Mouse (Mus musculus): ENCODE data around the gene Itgb7. TPM values are rescaled to one million over a fixed set of nuclear protein-coding genes. Genes with fewer than 3 reads are reported as not detected.
A peak's percentile ranks its signal among the peaks of the same experiment; 100 is the strongest.

The Itgb7 gene
- polyA plus RNA-seq, 1 experiment from 2014 or later = 3.0 TPM

DNA sequence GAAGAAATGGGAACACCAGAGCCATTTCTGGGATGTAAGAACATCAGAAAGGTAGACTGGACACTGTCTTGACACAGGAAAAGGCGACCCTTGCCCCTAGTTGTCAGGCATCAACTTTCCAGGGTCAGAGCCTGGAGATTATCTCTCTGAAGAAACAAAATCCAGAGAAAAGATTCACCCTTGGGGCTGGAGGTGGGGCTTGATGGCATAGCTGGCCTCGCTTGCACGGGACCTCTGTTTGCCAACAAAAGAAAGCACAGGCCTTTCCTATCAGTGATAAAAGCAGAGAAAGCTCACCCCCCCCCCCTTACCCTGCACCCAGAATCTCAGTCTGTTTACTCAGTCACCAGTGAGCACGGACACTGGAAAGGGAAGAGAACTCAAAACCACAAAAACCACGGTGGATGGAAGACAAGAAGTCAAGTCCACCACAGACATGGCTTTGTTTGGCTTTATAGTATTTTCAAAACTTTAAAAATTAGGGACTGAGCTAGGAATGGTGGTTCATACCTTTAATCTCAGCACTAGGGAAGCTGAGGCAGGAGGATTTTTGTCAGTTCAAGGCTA, 38.8 kb downstream of the Itgb7 start:
- WGBS = 37% methylated on average over 5 of the region's 5 CpGs
- Histone ChIP-seq H3K27me3 (ENCODE audit: control insufficient read depth, insufficient read depth, low read depth, low read length) (no peaks in the 10 kb centered on the region), H3K9ac (ENCODE audit: low read length) (no peak overlapping the region), H3K36me3 (ENCODE audit: control insufficient read depth, insufficient read depth, low read length) (no peaks in the 10 kb centered on the region), H3K4me2 (ENCODE audit: low read depth, low read length) (no peak overlapping the region), H3K27ac (ENCODE audit: low read length) (no peak overlapping the region), H3K4me1 (replicated peaks; ENCODE audit: control insufficient read depth, insufficient read depth, low read length) (peaks cover 8% of the 10 kb centered on the region), H3K4me3 (ENCODE audit: low read length) (no peak overlapping the region), H3K9me3 (ENCODE audit: control insufficient read depth, low read length) (no peaks in the 10 kb centered on the region)
- ATAC-seq (ENCODE audit: low read depth) = no peak

DNA sequence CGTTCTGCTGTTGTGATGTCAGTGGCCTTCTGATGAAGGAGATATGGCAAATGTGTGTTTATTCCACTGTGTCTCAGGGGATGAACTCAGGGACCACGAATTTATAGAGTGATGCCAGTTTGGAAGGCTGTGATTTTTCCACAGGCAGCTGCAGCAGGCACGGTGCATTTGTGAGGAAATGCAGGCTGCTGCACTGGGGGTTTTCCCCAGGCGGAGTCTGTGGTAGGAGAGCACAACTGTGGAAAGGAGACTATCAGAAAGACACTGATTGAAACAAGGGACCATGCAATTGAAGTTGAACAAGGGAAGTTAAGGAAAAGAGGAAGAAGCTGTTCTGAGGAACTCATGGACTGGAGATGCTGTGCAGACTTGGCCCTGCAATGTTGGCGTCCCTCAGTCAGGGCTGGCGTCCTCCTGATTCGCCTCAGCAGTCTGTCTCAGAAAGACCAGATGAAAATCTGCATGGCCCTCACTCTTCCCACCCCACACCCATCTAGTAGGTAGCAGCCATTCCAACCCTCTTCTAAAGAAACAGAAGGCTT, 39.4 kb downstream of the Itgb7 start:
- Histone ChIP-seq H3K27ac (ENCODE audit: low read length) (no peak overlapping the region), H3K36me3 (ENCODE audit: control insufficient read depth, insufficient read depth, low read length) (no peaks in the 10 kb centered on the region), H3K9ac (ENCODE audit: low read length) (no peak overlapping the region), H3K9me3 (ENCODE audit: control insufficient read depth, low read length) (no peaks in the 10 kb centered on the region), H3K4me2 (ENCODE audit: low read depth, low read length) (no peak overlapping the region), H3K4me1 (replicated peaks; ENCODE audit: control insufficient read depth, insufficient read depth, low read length) (peaks cover 13% of the 10 kb centered on the region), H3K4me3 (ENCODE audit: low read length) (no peak overlapping the region), H3K27me3 (ENCODE audit: control insufficient read depth, insufficient read depth, low read depth, low read length) (no peaks in the 10 kb centered on the region)
- WGBS = 48% methylated on average over 7 of the region's 7 CpGs
- no peak for ATAC-seq (ENCODE audit: low read depth)

GRCm38 (mm10) chr15:102191699-102192098, 40.0 kb downstream of the Itgb7 start:
- ATAC-seq (ENCODE audit: low read depth) = no peak
- H3K4me2 ChIP-seq (ENCODE audit: low read depth, low read length) = no peak overlapping the region
- no peak overlapping the region for H3K4me3 ChIP-seq (ENCODE audit: low read length)
- no peak overlapping the region for H3K9ac ChIP-seq (ENCODE audit: low read length)
- no peak overlapping the region for H3K27ac ChIP-seq (ENCODE audit: low read length)
- no peaks in the 10 kb centered on the region for H3K9me3 ChIP-seq (ENCODE audit: control insufficient read depth, low read length)
- no peaks in the 10 kb centered on the region for H3K27me3 ChIP-seq (ENCODE audit: control insufficient read depth, insufficient read depth, low read depth, low read length)
- 34% methylated on average over 7 of the region's 7 CpGs for WGBS
- H3K4me1 ChIP-seq (replicated peaks; ENCODE audit: control insufficient read depth, insufficient read depth, low read length) = peaks cover 15% of the 10 kb centered on the region
- H3K36me3 ChIP-seq (ENCODE audit: control insufficient read depth, insufficient read depth, low read length) = no peaks in the 10 kb centered on the region

- H3K9me3 ChIP-seq (ENCODE audit: control insufficient read depth, low read length) = no peaks in the 10 kb centered on the region
- peaks cover 15% of the 10 kb centered on the region for H3K4me1 ChIP-seq (replicated peaks; ENCODE audit: control insufficient read depth, insufficient read depth, low read length)
- H3K4me3 ChIP-seq (ENCODE audit: low read length) = no peak overlapping the region
- 56% methylated on average over 6 of the region's 6 CpGs for WGBS
- peak overlapping the region; percentile 21; the same call in 1 of the 2 replicates for H3K27ac ChIP-seq (ENCODE audit: low read length)
- H3K4me2 ChIP-seq (ENCODE audit: low read depth, low read length) = no peak overlapping the region
- H3K27me3 ChIP-seq (ENCODE audit: control insufficient read depth, insufficient read depth, low read depth, low read length) = no peaks in the 10 kb centered on the region
- no peak overlapping the region for H3K9ac ChIP-seq (ENCODE audit: low read length)
- ATAC-seq (ENCODE audit: low read depth) = no peak; the same call in 1 of the 2 replicates
- peaks cover 7% of the 10 kb centered on the region; the same call in 1 of the 2 replicates for H3K36me3 ChIP-seq (ENCODE audit: control insufficient read depth, insufficient read depth, low read length)
Observed at GRCm38 (mm10) chr15:102188883-102189282, 42.9 kb downstream of the Itgb7 start.

GRCm38 (mm10) chr15:102188096-102188495, 43.6 kb downstream of the Itgb7 start:
- peak overlapping the region; percentile 59 for H3K27ac ChIP-seq (ENCODE audit: low read length)

GRCm38 (mm10) chr15:102186239-102186638, 45.5 kb downstream of the Itgb7 start:
- WGBS = 61% methylated on average over 11 of the region's 11 CpGs
- peaks cover 15% of the 10 kb centered on the region for H3K4me1 ChIP-seq (replicated peaks; ENCODE audit: control insufficient read depth, insufficient read depth, low read length)
- H3K4me3 ChIP-seq (ENCODE audit: low read length) = no peak overlapping the region
- no peaks in the 10 kb centered on the region for H3K27me3 ChIP-seq (ENCODE audit: control insufficient read depth, insufficient read depth, low read depth, low read length)
- H3K27ac ChIP-seq (ENCODE audit: low read length) = no peak overlapping the region
- H3K9me3 ChIP-seq (ENCODE audit: control insufficient read depth, low read length) = no peaks in the 10 kb centered on the region
- H3K9ac ChIP-seq (ENCODE audit: low read length) = no peak overlapping the region
- no peak for ATAC-seq (ENCODE audit: low read depth)
- H3K4me2 ChIP-seq (ENCODE audit: low read depth, low read length) = no peak overlapping the region
- peaks cover 7% of the 10 kb centered on the region; the same call in 1 of the 2 replicates for H3K36me3 ChIP-seq (ENCODE audit: control insufficient read depth, insufficient read depth, low read length)

More at GRCm38 (mm10) chr15:102188096-102188495, 43.6 kb downstream of the Itgb7 start:
- Histone ChIP-seq H3K9me3 (ENCODE audit: control insufficient read depth, low read length) (no peaks in the 10 kb centered on the region), H3K27me3 (ENCODE audit: control insufficient read depth, insufficient read depth, low read depth, low read length) (no peaks in the 10 kb centered on the region), H3K36me3 (ENCODE audit: control insufficient read depth, insufficient read depth, low read length) (peaks cover 7% of the 10 kb centered on the region; the same call in 1 of the 2 replicates), H3K4me1 (replicated peaks; ENCODE audit: control insufficient read depth, insufficient read depth, low read length) (peaks cover 15% of the 10 kb centered on the region), H3K4me2 (ENCODE audit: low read depth, low read length) (no peak overlapping the region), H3K4me3 (ENCODE audit: low read length) (no peak overlapping the region), H3K9ac (ENCODE audit: low read length) (no peak overlapping the region)
- 33% methylated on average over 10 of the region's 10 CpGs for WGBS
- peak; percentile 88 for ATAC-seq (ENCODE audit: low read depth)

- H3K27me3 ChIP-seq (ENCODE audit: control insufficient read depth, insufficient read depth, low read depth, low read length) = no peaks in the 10 kb centered on the region
- WGBS = 72% methylated on average over 3 of the region's 3 CpGs
- no peak overlapping the region for H3K27ac ChIP-seq (ENCODE audit: low read length)
- ATAC-seq (ENCODE audit: low read depth) = no peak
- peaks cover 8% of the 10 kb centered on the region; the same call in 1 of the 2 replicates for H3K4me1 ChIP-seq (replicated peaks; ENCODE audit: control insufficient read depth, insufficient read depth, low read length)
- H3K9me3 ChIP-seq (ENCODE audit: control insufficient read depth, low read length) = no peaks in the 10 kb centered on the region
- H3K4me3 ChIP-seq (ENCODE audit: low read length) = no peak overlapping the region
- H3K9ac ChIP-seq (ENCODE audit: low read length) = no peak overlapping the region
- H3K4me2 ChIP-seq (ENCODE audit: low read depth, low read length) = no peak overlapping the region
- H3K36me3 ChIP-seq (ENCODE audit: control insufficient read depth, insufficient read depth, low read length) = peaks cover 10% of the 10 kb centered on the region
Observed at GRCm38 (mm10) chr15:102183076-102183475, 48.7 kb downstream of the Itgb7 start.

- no peak overlapping the region for H3K27ac ChIP-seq (ENCODE audit: low read length)
- 83% methylated on average over 14 of the region's 14 CpGs for WGBS
- no peaks in the 10 kb centered on the region for H3K9me3 ChIP-seq (ENCODE audit: control insufficient read depth, low read length)
- no peaks in the 10 kb centered on the region for H3K27me3 ChIP-seq (ENCODE audit: control insufficient read depth, insufficient read depth, low read depth, low read length)
- H3K36me3 ChIP-seq (ENCODE audit: control insufficient read depth, insufficient read depth, low read length) = peaks cover 9% of the 10 kb centered on the region
- no peaks in the 10 kb centered on the region for H3K4me1 ChIP-seq (replicated peaks; ENCODE audit: control insufficient read depth, insufficient read depth, low read length)
- no peak overlapping the region for H3K9ac ChIP-seq (ENCODE audit: low read length)
- no peak overlapping the region for H3K4me3 ChIP-seq (ENCODE audit: low read length)
- H3K4me2 ChIP-seq (ENCODE audit: low read depth, low read length) = no peak overlapping the region
- no peak for ATAC-seq (ENCODE audit: low read depth)
Observed at GRCm38 (mm10) chr15:102179924-102180323, 51.8 kb downstream of the Itgb7 start.

GRCm38 (mm10) chr15:102179106-102179505, 52.6 kb downstream of the Itgb7 start:
- H3K27ac ChIP-seq (ENCODE audit: low read length) = no peak overlapping the region
- 75% methylated on average over 9 of the region's 9 CpGs for WGBS
- no peaks in the 10 kb centered on the region for H3K9me3 ChIP-seq (ENCODE audit: control insufficient read depth, low read length)
- H3K36me3 ChIP-seq (ENCODE audit: control insufficient read depth, insufficient read depth, low read length) = peaks cover 5% of the 10 kb centered on the region
- H3K27me3 ChIP-seq (ENCODE audit: control insufficient read depth, insufficient read depth, low read depth, low read length) = no peaks in the 10 kb centered on the region
- no peak for ATAC-seq (ENCODE audit: low read depth)
- no peak overlapping the region for H3K4me2 ChIP-seq (ENCODE audit: low read depth, low read length)
- H3K4me1 ChIP-seq (replicated peaks; ENCODE audit: control insufficient read depth, insufficient read depth, low read length) = no peaks in the 10 kb centered on the region
- no peak overlapping the region for H3K9ac ChIP-seq (ENCODE audit: low read length)
- H3K4me3 ChIP-seq (ENCODE audit: low read length) = no peak overlapping the region

All from lung, embryonic 16.5 days (tissue).